Mouse (Mus musculus) small intestine, adult 2 months (tissue): ENCODE measurements around the gene Zc3h4.
"Not testable (repeated sequence)": the region's sequence is repeated elsewhere in the genome, so short reads cannot be mapped to it uniquely, and the experiment has no call there.

ENCODE experiments used
- CTCF ChIP-seq: fragments of 200-500 bp; IDR thresholded peaks from 2 replicates; pipeline ENCODE4 v1.5.1; 2012; ENCODE audit warnings: low read depth, mild to moderate bottlenecking, control low read depth, inconsistent platforms, low read length, moderate library complexity, mixed read lengths; ENCODE audit not compliant: insufficient replicate concordance, insufficient read length; ENCODE audit errors: extremely low read depth
- POLR2A ChIP-seq: fragments of 200-500 bp; IDR thresholded peaks from 2 replicates; pipeline ENCODE4 v1.6.1; 2012; ENCODE audit warnings: low read depth, mild to moderate bottlenecking, control low read depth, inconsistent platforms, low read length, moderate library complexity

DNA sequence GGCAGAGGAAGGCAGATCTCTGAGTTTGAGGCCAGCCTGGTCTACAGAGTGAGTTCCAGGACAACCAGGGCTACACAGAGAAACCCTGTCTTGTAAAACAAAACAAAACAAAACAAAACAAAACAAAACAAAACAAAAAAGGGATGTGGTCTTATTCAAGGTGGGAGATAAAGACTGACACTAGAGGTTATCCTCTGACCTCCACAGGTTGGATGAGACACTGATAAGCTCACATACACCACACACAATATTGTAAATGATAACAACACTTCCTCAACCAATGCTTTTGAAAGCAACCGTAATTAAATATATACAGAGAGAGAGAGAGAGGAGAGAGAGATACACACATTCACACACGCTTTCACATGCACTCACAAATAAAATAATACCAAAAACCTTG, 10.8 kb upstream of the Zc3h4 start:
- not testable (repeated sequence) for TF ChIP-seq CTCF, POLR2A
